Mouse (Mus musculus): ENCODE results near the gene Ccr5. TPM values are rescaled to one million over a fixed set of nuclear protein-coding genes. Genes with fewer than 3 reads are reported as not detected.
"Not testable (repeated sequence)": the region's sequence is repeated elsewhere in the genome, so short reads cannot be mapped to it uniquely, and the experiment has no call there.

Ccr5 gene
- total and polyA plus RNA-seq, 3 experiments, result 0.86 to 2.1 (median 1.2) TPM

GRCm38 (mm10) chr9:124132899-124133298 lies 11.6 kb downstream of the Ccr5 start:
- H3K4me3 ChIP-seq (replicated peaks in 1 of 3; ENCODE audit: low read depth in 2 of 3, low read length in 2 of 3, poor library complexity in 1 of 3); H3K79me2 ChIP-seq (replicated peaks; ENCODE audit: control insufficient read depth, extremely low read depth, insufficient read depth, poor library complexity, severe bottlenecking); DNase-seq (ENCODE audit: extremely low read depth); in situ Hi-C loops (cut with MboI; ENCODE audit: low pct_ligation_motif_present, low pct_unique_long_range_greater_than_20kb, low sequenced_read_pairs); dilution Hi-C loops (cut with MboI; ENCODE audit: extremely low pct_ligation_motif_present, extremely low pct_unique_long_range_greater_than_20kb, low sequenced_read_pairs); H3K4me2 ChIP-seq (ENCODE audit: insufficient read depth, low read depth, poor library complexity, severe bottlenecking); H3K36me3 ChIP-seq (replicated peaks in 1 of 2; ENCODE audit: control insufficient read depth in 1 of 2, insufficient read depth in 1 of 2, low read length in 1 of 2); H3K4me1 ChIP-seq (ENCODE audit: control insufficient read depth in 1 of 2, insufficient read depth in 2 of 2); H3K9ac ChIP-seq (ENCODE audit: insufficient read depth, low read depth); H3K27me3 ChIP-seq (replicated peaks); H3K9me3 ChIP-seq (replicated peaks; ENCODE audit: low read length); H3K27ac ChIP-seq (ENCODE audit: insufficient read depth, low read depth): not testable (repeated sequence)

DNA sequence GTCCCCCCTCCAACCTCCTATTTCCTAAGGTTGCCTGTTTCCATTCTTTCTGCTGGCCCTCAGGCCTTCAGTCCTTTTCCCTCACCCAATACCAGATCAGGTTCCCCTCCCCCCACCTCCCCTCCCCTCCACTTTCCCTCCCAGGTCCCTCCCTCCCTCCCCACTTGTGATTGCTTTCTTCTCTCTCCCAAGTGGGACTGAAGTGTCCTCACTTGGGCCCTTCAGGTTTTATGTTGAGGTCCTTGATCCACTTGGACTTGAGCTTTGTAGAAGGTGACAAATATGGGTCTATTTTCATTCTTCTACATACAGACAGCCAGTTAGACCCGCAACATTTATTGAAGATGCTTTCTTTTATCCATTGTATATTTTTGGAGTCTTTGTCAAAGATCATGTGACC lies 13.6 kb downstream of the Ccr5 start:
- DNase-seq (ENCODE audit: extremely low read depth); H3K79me2 ChIP-seq (replicated peaks; ENCODE audit: control insufficient read depth, extremely low read depth, insufficient read depth, poor library complexity, severe bottlenecking); H3K27me3 ChIP-seq (replicated peaks); dilution Hi-C loops (cut with MboI; ENCODE audit: extremely low pct_ligation_motif_present, extremely low pct_unique_long_range_greater_than_20kb, low sequenced_read_pairs); H3K4me3 ChIP-seq (replicated peaks in 1 of 3; ENCODE audit: low read depth in 2 of 3, low read length in 2 of 3, poor library complexity in 1 of 3); H3K27ac ChIP-seq (ENCODE audit: insufficient read depth, low read depth); H3K4me1 ChIP-seq (ENCODE audit: control insufficient read depth in 1 of 2, insufficient read depth in 2 of 2); H3K9me3 ChIP-seq (replicated peaks; ENCODE audit: low read length); H3K36me3 ChIP-seq (replicated peaks in 1 of 2; ENCODE audit: control insufficient read depth in 1 of 2, insufficient read depth in 1 of 2, low read length in 1 of 2); in situ Hi-C loops (cut with MboI; ENCODE audit: low pct_ligation_motif_present, low pct_unique_long_range_greater_than_20kb, low sequenced_read_pairs); H3K9ac ChIP-seq (ENCODE audit: insufficient read depth, low read depth); H3K4me2 ChIP-seq (ENCODE audit: insufficient read depth, low read depth, poor library complexity, severe bottlenecking): not testable (repeated sequence)

DNA sequence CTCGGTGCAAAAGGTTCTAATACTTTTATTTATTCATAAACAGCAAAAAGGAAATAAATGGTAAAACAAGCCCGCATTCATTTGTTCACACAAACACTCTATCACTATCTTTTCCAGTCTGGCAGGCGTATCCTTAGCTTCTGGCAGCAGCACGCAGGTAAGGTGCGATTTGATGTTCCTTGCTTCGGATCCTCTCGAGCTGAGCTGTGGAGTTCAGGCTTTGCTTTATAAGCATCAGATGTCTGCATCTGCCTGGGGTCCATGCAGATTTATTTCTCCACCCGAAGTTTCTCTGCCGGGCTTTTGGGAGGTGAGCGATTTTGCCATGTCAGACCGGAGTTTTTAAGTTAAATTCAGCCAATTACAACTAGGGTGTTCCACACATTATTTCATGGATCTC lies 16.3 kb downstream of the Ccr5 start:
- dilution Hi-C loops (cut with MboI; ENCODE audit: extremely low pct_ligation_motif_present, extremely low pct_unique_long_range_greater_than_20kb, low sequenced_read_pairs) (no loop called here), in situ Hi-C loops (cut with MboI; ENCODE audit: low pct_ligation_motif_present, low pct_unique_long_range_greater_than_20kb, low sequenced_read_pairs) (no loop called here)
- H3K36me3 ChIP-seq (replicated peaks in 1 of 2; ENCODE audit: control insufficient read depth in 1 of 2, insufficient read depth in 1 of 2, low read length in 1 of 2), result no peaks in the 10 kb centered on the region
- no peaks in the 10 kb centered on the region for H3K79me2 ChIP-seq (replicated peaks; ENCODE audit: control insufficient read depth, extremely low read depth, insufficient read depth, poor library complexity, severe bottlenecking)
- H3K4me1 ChIP-seq (ENCODE audit: control insufficient read depth in 1 of 2, insufficient read depth in 2 of 2), result peaks cover 0 to 1% of the 10 kb centered on the region in 2 experiments; a peak in 1 of 4 replicates
- H3K4me2 ChIP-seq (ENCODE audit: insufficient read depth, low read depth, poor library complexity, severe bottlenecking), result no peak overlapping the region
- no peak overlapping the region for H3K27ac ChIP-seq (ENCODE audit: insufficient read depth, low read depth)
- no peak overlapping the region for H3K9ac ChIP-seq (ENCODE audit: insufficient read depth, low read depth)
- DNase-seq (ENCODE audit: extremely low read depth), result no peak
- no peak overlapping the region for H3K4me3 ChIP-seq (replicated peaks in 1 of 3; ENCODE audit: low read depth in 2 of 3, low read length in 2 of 3, poor library complexity in 1 of 3)
- no peaks in the 10 kb centered on the region for H3K9me3 ChIP-seq (replicated peaks; ENCODE audit: low read length)
- no peaks in the 10 kb centered on the region for H3K27me3 ChIP-seq (replicated peaks)
- no peak for TF ChIP-seq RCOR1 (conservative IDR thresholded peaks at IDR 0.05; ENCODE audit: low read depth, low read length)
- TF ChIP-seq NRF1 (IDR thresholded peaks at IDR 0.05; ENCODE audit: low read depth, low read length), result no peak
- TF ChIP-seq RAD21 (IDR thresholded peaks at IDR 0.05; ENCODE audit: low read depth, low read length), result no peak
- no peak for TF ChIP-seq CHD2 (IDR thresholded peaks at IDR 0.05; ENCODE audit: low read length)
- no peak for TF ChIP-seq HCFC1 (IDR thresholded peaks at IDR 0.05; ENCODE audit: low read depth, low read length)
- TF ChIP-seq USF2 (conservative IDR thresholded peaks at IDR 0.05; ENCODE audit: low read depth, low read length), result no peak
- no peak for TF ChIP-seq JUN (IDR thresholded peaks at IDR 0.05; ENCODE audit: insufficient read depth, low read depth, low read length)
- no peak for TF ChIP-seq SIN3A (IDR thresholded peaks at IDR 0.05; ENCODE audit: low read length)
- no peak for TF ChIP-seq PAX5 (IDR thresholded peaks at IDR 0.05; ENCODE audit: low read length)
- TF ChIP-seq ELF1 (IDR thresholded peaks at IDR 0.05; ENCODE audit: low read depth, low read length), result no peak
- TF ChIP-seq TCF12 (IDR thresholded peaks at IDR 0.05; ENCODE audit: low read depth, low read length), result no peak
- no peak for TF ChIP-seq ZKSCAN1 (IDR thresholded peaks at IDR 0.05; ENCODE audit: borderline replicate concordance, low read depth, low read length)
- TF ChIP-seq POLR2A (IDR thresholded peaks at IDR 0.05; ENCODE audit: low read depth, low read length), result no peak
- no peak for TF ChIP-seq CHD1 (IDR thresholded peaks at IDR 0.05; ENCODE audit: low read depth, low read length)
- no peak for TF ChIP-seq SMC3 (IDR thresholded peaks at IDR 0.05; ENCODE audit: low read depth, low read length)
